Mouse (Mus musculus) heart, adult 18-20 months (tissue): Measurements from ENCODE around the gene Tspan12. TPM values are rescaled to one million over a fixed set of nuclear protein-coding genes. Genes with fewer than 3 reads are reported as not detected.
A peak's percentile ranks its signal among the peaks of the same experiment; 100 is the strongest.

ENCODE experiments used
- DNase-seq, 2 experiments: peaks; one replicate each; pipeline ENCODE4 v3.0.0; 2021 to 2022; ENCODE audit warnings: mixed read lengths in 1 of 2
- total RNA-seq, 2 experiments: library from RNA; stranded (reverse); gene quantifications; 2 replicates each; pipeline ENCODE4 v1.2.3; 2021

Gene Tspan12
- total RNA-seq, 2 experiments from 2014 or later = 75.8 to 82.4 TPM

DNA sequence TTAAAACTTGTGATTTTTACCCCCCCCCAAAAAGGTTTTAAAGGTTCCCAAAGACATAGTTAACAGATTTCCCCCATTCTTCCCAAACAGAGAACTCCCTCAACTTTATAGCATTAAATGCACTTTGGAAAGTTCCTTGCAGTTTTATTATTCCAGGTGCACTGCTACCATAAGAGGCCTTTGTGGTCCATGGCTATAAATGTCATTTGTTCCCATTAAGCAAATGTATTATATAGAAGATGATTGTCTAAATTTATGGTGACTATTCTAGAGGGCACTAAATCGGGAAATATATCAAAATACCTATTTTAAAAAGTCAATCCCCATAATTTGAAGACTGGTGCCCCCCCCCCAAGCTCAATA is 82.9 kb downstream of the Tspan12 start:
- no peak for DNase-seq

DNA sequence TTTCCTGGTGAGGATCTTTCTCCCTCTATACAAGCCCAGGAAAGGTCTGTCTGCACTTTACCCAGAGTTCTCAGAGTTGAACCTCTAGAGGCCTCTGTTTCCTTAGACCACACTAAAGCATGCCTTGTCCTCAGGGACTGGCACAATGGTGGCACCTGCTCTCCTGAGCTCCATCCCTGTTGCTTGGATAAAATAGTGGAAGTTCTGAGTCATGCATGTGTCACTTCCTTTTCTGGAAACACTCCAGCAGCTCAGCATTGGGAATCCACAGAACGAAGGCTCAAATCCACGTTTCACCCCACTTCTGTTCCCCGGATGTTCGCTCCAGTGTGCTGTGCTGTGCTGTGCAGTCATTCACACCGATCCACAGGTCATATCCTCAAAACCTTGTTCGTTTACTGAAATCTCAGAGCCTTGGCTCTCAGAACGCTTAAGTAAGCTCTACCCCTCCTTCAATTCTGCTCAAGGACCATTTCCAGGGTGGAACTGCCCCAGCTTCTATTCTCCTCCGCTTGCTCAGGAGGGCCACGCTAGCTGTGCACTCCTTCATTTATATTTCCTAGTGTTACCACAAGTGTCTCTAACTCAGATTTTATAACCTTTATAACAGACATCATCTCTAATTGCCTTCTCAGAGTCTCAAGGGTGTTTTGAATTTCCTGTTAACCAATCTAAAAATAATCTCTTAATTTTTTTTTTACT is 83.4 kb downstream of the Tspan12 start:
- DNase-seq = peak; percentile 49 to 56

DNA sequence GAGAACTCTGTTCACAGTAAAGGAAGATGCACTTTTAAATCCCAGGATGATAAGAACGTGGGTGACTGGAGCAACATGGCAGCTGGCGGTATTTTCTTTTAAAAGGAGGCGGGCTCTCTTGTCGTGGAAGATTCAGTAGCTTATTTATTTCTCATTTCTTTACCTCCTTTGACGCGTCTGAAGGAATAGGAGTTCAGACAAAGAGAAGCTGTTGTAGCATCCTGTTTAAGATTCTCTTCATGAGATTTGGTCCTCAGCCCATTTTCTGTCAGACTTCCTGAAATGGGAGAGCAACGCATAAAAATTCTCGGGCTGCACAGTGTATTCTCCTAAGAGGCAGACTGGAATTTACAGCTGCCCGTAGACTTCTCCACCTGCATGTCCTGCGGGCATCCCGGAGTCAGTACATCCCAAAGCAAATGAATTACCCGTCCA is 84.5 kb downstream of the Tspan12 start:
- DNase-seq = no peak

DNA sequence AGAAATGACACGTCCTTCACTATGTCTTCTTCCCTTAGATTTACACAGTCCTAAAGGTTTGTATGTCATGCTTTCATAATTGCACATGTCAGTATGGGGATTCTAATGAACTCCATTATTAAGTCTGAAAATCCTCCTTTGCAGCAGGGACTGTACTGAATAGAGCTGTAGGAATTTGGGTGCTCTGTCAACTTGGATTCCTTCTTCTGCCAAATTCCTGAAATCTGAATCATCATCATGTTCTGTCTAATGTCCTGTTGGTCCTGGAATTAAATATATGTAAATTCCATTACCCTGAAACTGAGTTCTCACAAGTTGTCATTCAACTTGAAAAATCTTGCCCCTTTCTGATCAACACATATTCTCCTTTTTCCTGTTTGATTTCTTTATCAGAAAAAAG is 104.8 kb downstream of the Tspan12 start:
- no peak for DNase-seq

DNA sequence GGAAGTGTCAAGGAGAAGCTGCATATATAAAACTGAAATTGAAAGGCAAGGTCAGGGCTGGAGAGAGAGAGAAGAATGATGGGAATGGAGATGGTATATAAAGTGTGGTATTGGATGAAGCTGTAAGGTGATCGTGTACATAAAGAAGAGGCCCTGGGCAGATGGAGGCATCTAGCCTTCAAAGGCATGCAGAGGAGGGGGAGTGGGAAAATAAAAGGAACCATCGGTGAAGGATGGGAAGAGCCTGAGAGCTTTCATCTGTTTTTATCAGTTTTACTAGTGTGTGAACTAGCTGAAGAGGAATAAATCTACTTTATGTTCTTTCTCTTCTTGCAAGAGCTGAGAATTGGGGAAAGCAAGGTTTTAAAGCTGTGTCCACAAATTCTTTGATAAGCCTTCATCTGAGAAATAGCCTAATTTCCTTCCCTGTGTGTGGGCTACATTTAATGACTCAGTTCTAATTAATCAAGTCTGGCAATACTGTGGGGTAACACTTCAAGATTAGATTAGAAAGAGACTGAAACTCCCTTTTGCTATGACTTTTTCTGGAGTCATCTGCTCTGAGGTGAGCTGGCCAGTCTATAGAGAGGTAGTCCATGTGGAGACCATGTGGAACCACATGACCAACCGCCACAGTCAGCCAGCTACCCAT is 107.6 kb downstream of the Tspan12 start:
- DNase-seq = no peak

DNA sequence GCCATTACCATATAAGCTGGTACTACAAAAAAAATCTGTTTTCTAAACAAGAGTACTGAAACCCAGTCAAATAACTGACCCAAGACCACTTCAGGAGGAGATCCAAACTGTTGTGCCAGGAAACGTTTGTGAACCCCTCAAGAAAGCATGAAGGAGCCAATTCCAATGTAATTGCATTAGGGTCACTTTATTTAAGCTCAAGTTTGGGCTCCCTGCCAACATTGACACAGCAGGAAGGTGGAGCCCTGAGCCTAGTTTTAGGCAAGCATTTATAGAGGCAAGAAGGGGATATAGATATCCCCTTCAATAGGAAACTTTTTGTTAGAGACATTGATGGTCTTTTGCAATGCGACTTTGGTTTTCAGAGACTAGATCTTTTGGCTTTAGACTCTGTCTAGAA is 111.7 kb downstream of the Tspan12 start:
- no peak for DNase-seq

DNA sequence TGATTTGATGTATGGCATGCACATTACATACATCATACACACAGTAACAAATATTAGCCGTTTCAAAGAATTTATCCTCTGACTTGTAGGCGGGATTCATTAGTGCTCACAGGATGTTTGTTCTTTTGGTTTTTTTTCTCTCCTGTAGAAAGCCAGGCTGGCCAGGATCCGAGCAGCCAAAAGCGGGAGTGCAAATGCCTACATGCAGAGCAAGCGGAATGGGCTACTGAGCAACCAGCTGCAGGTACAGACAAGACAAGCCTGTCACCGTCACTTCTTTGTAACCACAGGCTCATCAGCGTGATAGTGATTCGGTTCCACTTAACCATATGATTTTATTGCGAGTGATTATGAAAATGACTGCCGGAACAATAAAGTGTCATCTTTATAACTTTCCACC is 130.1 kb downstream of the Tspan12 start:
- DNase-seq = no peak

Other genes with a start within 250 kb of the Tspan12 start
- 10 to 100 TPM; 13.9 to 14.8 TPM for gene Ing3, start 97.1 kb upstream of the Tspan12 start, total RNA-seq
- gene Cped1, start 133.4 kb upstream of the Tspan12 start, total RNA-seq = 10 to 100 TPM; 22.8 to 24.3 TPM